9 mouse cellular contexts compared by ENCODE assay signal in the genomic region with DNA sequence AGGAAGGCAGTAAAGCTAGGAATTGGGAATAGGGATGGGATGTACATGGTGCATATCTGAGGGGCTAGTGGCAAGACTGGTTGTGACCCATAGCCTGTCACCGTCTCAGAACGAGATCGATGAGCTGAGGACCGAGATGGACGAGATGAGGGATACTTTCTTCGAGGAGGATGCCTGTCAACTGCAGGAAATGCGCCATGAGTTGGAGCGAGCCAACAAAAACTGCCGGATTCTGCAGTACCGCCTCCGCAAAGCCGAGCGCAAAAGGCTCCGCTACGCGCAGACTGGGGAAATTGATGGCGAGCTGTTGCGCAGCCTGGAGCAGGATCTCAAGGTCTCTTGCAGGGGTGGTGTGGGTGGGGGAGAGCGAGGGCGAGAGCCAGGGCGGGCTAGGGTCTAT. TPM values are rescaled to one million over a fixed set of nuclear protein-coding genes. Genes with fewer than 3 reads are reported as not detected.
DNase-seq lines count a peak whose midpoint lies in the region; ATAC-seq lines count a peak whose summit lies in the region.
"Had no signal": no experiment of that assay in that cellular context is flagged by ENCODE, and none has a peak within 500 bp of the region (broad histone marks: within the 10 kb centered on the region; RNA-seq: fewer than 3 reads in every experiment).

No protein-coding gene starts in this region.

- H3K27me3 ChIP-seq in forebrain, embryonic 15.5 days = no peaks in the 10 kb centered on the region
- H3K27me3 ChIP-seq in neural tube, embryonic 13.5 days = no peaks in the 10 kb centered on the region

- H3K9me3 ChIP-seq in forebrain, embryonic 15.5 days = no peaks in the 10 kb centered on the region
- H3K9me3 ChIP-seq in neural tube, embryonic 13.5 days = no peaks in the 10 kb centered on the region

- H3K27ac ChIP-seq in forebrain, embryonic 15.5 days (replicated peaks) = peak overlapping the region; percentile 96
- peak overlapping the region; percentile 95 for H3K27ac ChIP-seq in neural tube, embryonic 13.5 days (replicated peaks)

- DNase-seq in adrenal gland, postnatal 10 days = peak; percentile 10
- DNase-seq in adrenal gland, postnatal 4 days (ENCODE audit: low spot score in 2 of 2) = no peak
- peak; percentile 52 for DNase-seq in cerebellum, adult 11 months
- peak; percentile 75 to 78 for DNase-seq in layer of hippocampus, postnatal 36 days
- DNase-seq in gastrocnemius, postnatal 25 days = no peak
- no peak for DNase-seq in heart, postnatal 25 days (ENCODE audit: low spot score)

- peaks cover 47% of the 10 kb centered on the region for H3K4me1 ChIP-seq in forebrain, embryonic 15.5 days
- peaks cover 43% of the 10 kb centered on the region for H3K4me1 ChIP-seq in neural tube, embryonic 13.5 days (replicated peaks)

- H3K9ac ChIP-seq in forebrain, embryonic 15.5 days (replicated peaks) = peak overlapping the region; percentile 79
- H3K9ac ChIP-seq in neural tube, embryonic 13.5 days = peak overlapping the region; percentile 91

- intact Hi-C loops in heart, postnatal 25 days (cut with DNase I) = no loop called here

- peak overlapping the region; percentile 89 for H3K4me2 ChIP-seq in forebrain, embryonic 15.5 days (replicated peaks)
- H3K4me2 ChIP-seq in neural tube, embryonic 13.5 days = peak overlapping the region; percentile 91

- H3K36me3 ChIP-seq in forebrain, embryonic 15.5 days = peaks cover 22% of the 10 kb centered on the region
- peaks cover 26% of the 10 kb centered on the region for H3K36me3 ChIP-seq in neural tube, embryonic 13.5 days

- peak overlapping the region; percentile 76 for H3K4me3 ChIP-seq in forebrain, embryonic 15.5 days
- peak overlapping the region; percentile 82 for H3K4me3 ChIP-seq in neural tube, embryonic 13.5 days
- H3K4me3 ChIP-seq: erythroblast, embryonic 14.5 days had no signal

- 2% methylated on average over 21 of the region's 21 CpGs for WGBS in forebrain, embryonic 15.5 days
- WGBS in neural tube, embryonic 13.5 days = 3% methylated on average over 21 of the region's 21 CpGs

- ATAC-seq in forebrain, embryonic 15.5 days (replicated peaks) = no peak
- ATAC-seq in neural tube, embryonic 13.5 days (ENCODE audit: low read depth) = no peak

RNA-seq across cellular contexts. Expression of a gene that starts 4.4 kb away (rescaled TPM):
- 10 to 100 TPM in 1 of 2 experiments, 1 to 10 TPM in 1; 6.4 to 10.4 TPM for total RNA-seq in adrenal gland, postnatal 10 days (2021)
- total RNA-seq in adrenal gland, postnatal 4 days (2021) = 10 to 100 TPM; 11.4 to 13.5 TPM
- 104 and 116 TPM in 2 replicates for polyA plus RNA-seq in forebrain, embryonic 15.5 days (2015; fragmentation: Nextera tagmentation; extraction: Ambion mirVana)
- total RNA-seq in layer of hippocampus, postnatal 36 days (2021) = 100 to 1,000 TPM; 168 to 172 TPM
- polyA plus RNA-seq in neural tube, embryonic 13.5 days (2015; fragmentation: Nextera tagmentation; extraction: Ambion mirVana) = 91.9 and 109 TPM in 2 replicates
- total RNA-seq in gastrocnemius, postnatal 25 days (2021) = under 1 TPM in 1 of 2 experiments, not detected in 1; 0.29 TPM
- not detected for total RNA-seq in heart, postnatal 25 days (2021)
- polyA plus RNA-seq: erythroblast, embryonic 14.5 days had no signal

RNA-seq across cellular contexts. Expression of a gene that starts 50.7 kb away (rescaled TPM):
- 1 to 10 TPM in 1 of 2 experiments, not detected in 1; 2.1 TPM for total RNA-seq in adrenal gland, postnatal 10 days (2021)
- total RNA-seq in adrenal gland, postnatal 4 days (2021) = 1 to 10 TPM in 1 of 2 experiments, not detected in 1; 2.4 TPM
- polyA plus RNA-seq in forebrain, embryonic 15.5 days (2015; fragmentation: Nextera tagmentation; extraction: Ambion mirVana) = 20.1 and 22.3 TPM in 2 replicates
- total RNA-seq in layer of hippocampus, postnatal 36 days (2021) = 10 to 100 TPM; 27.7 to 29.2 TPM
- 13.0 and 14.8 TPM in 2 replicates for polyA plus RNA-seq in neural tube, embryonic 13.5 days (2015; fragmentation: Nextera tagmentation; extraction: Ambion mirVana)
- total RNA-seq in gastrocnemius, postnatal 25 days (2021) = under 1 TPM in 1 of 2 experiments, not detected in 1; 0.75 TPM
- total RNA-seq in heart, postnatal 25 days (2021) = not detected
- polyA plus RNA-seq: erythroblast, embryonic 14.5 days had no signal

Comparison
In these comparisons a context has a peak if more than half of its experiments do, and no peak if none do; other contexts are left out.
1. DNase-seq: peak in adrenal gland, postnatal 10 days (single experiment), cerebellum, adult 11 months (single experiment) and layer of hippocampus, postnatal 36 days (2 of 2); none in adrenal gland, postnatal 4 days (0 of 2), gastrocnemius, postnatal 25 days (single experiment) and heart, postnatal 25 days (single experiment).
2. RNA of a gene that starts 4.4 kb away (total RNA-seq): 168 to 172 TPM in layer of hippocampus, postnatal 36 days; 11.4 to 13.5 TPM in adrenal gland, postnatal 4 days, 6.4 to 10.4 TPM in adrenal gland, postnatal 10 days, 0.29 TPM in gastrocnemius, postnatal 25 days and not detected in heart, postnatal 25 days; every median in the first group is over 10 times any median in the second.
3. RNA of a gene that starts 50.7 kb away (total RNA-seq): 27.7 to 29.2 TPM in layer of hippocampus, postnatal 36 days; 2.4 TPM in adrenal gland, postnatal 4 days, 2.1 TPM in adrenal gland, postnatal 10 days, 0.75 TPM in gastrocnemius, postnatal 25 days and not detected in heart, postnatal 25 days; every median in the first group is over 4 times any median in the second.